Mouse (Mus musculus): Measurements from ENCODE around the gene Ap1m1.

- TF ChIP-seq CTCF (IDR thresholded peaks at IDR 0.05; ENCODE audit: extremely low read depth, insufficient read length, insufficient replicate concordance, low read depth, low read length): no peak
- TF ChIP-seq POLR2A (IDR thresholded peaks at IDR 0.05; ENCODE audit: low read depth, low read length): no peak
These were observed 20.9 kb upstream of the Ap1m1 start for GRCm38 (mm10) chr8:72218781-72219540.

All from small intestine, adult 2 months (tissue).